In the genomic region with DNA sequence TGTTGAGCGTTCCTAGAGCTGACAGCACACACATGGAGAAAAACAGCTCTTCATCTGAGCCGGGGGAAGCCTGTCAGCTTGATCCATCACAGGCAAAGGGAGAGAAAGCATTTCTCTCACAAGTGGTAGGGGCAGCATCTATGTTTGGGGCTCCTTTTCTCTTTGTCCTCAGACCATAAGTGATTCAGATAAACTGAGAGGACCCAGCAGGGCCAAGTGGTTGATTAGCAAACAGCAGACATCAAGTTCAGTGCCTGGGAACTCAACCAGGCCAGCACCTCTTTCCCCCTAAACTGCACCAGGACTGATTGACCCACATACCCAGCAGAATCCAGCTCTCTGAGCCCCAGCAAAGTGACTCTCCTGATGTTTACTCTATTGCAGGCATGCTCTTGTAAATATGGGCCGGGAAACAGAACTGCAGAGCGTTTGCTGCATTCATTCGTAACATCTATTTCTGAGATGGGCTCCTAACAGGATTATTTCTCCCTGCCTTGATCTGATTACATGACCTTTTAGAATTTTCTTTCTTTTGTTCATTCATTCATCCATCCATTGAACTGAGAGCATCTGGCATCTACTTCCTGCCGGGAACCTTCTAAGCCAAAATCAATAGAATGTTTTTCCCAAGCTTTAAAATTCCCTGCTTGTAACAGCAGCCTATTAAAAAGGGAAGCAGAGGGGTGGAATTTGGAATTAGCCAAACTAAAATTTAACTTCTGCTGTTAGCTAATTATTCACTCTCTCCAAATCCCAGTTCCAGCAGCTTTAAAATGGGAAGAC, we compare ENCODE assay signal across 11 mouse cellular contexts. TPM values are rescaled to one million over a fixed set of nuclear protein-coding genes. Genes with fewer than 3 reads are reported as not detected.
DNase-seq lines count a peak whose midpoint lies in the region; ATAC-seq and TF ChIP-seq lines count a peak whose summit lies in the region.
"Had no signal": no experiment of that assay in that cellular context is flagged by ENCODE, and none has a peak within 500 bp of the region (broad histone marks: within the 10 kb centered on the region; RNA-seq: fewer than 3 reads in every experiment).

No protein-coding gene starts in this region.

- H3K9ac ChIP-seq in forebrain, embryonic 11.5 days (ENCODE audit: low read length) = no peak overlapping the region
- no peak overlapping the region for H3K9ac ChIP-seq in hindbrain, embryonic 13.5 days
- no peak overlapping the region for H3K9ac ChIP-seq in midbrain, postnatal 0 days (replicated peaks; ENCODE audit: low read length, poor library complexity, severe bottlenecking)

- H3K27ac ChIP-seq in forebrain, embryonic 10.5 days = peak overlapping the region; percentile 70
- no peak overlapping the region for H3K27ac ChIP-seq in forebrain, embryonic 11.5 days (ENCODE audit: low read depth, low read length)
- peak overlapping the region; percentile 77 for H3K27ac ChIP-seq in layer of hippocampus, adult 2 months
- peak overlapping the region; percentile 60 for H3K27ac ChIP-seq in hindbrain, embryonic 13.5 days
- 0 out of 2 replicates have a peak overlapping the region, but pooled peaks have one; percentile 32 for H3K27ac ChIP-seq in midbrain, postnatal 0 days (ENCODE audit: low read depth, low read length)

- DNase-seq in forebrain, embryonic 10.5 days (ENCODE audit: extremely low spot score, low spot score) = no peak
- no peak for DNase-seq in forebrain, embryonic 11.5 days (ENCODE audit: low spot score)
- DNase-seq in layer of hippocampus, adult 2 months (ENCODE audit: low spot score in 2 of 2) = peak; percentile 18 to 36
- no peak for DNase-seq in layer of hippocampus, adult 9-10 months (ENCODE audit: low spot score)
- DNase-seq in midbrain, postnatal 0 days (ENCODE audit: low spot score) = no peak
- DNase-seq in right cerebral cortex, adult 18-20 months = no peak
- DNase-seq: lung, adult 2 months had no signal

- WGBS in forebrain, embryonic 10.5 days = 29% methylated on average over 6 of the region's 6 CpGs
- 15% methylated on average over 6 of the region's 6 CpGs for WGBS in forebrain, embryonic 11.5 days
- 32% methylated on average over 6 of the region's 6 CpGs for WGBS in hindbrain, embryonic 13.5 days
- WGBS in midbrain, postnatal 0 days = 18% methylated on average over 6 of the region's 6 CpGs

- H3K4me3 ChIP-seq in forebrain, embryonic 10.5 days = no peak overlapping the region; the same call in 1 of the 2 replicates
- H3K4me3 ChIP-seq in forebrain, embryonic 11.5 days (ENCODE audit: low read depth, low read length) = no peak overlapping the region
- no peak overlapping the region for H3K4me3 ChIP-seq in layer of hippocampus, adult 2 months
- H3K4me3 ChIP-seq in hindbrain, embryonic 13.5 days = no peak overlapping the region
- no peak overlapping the region for H3K4me3 ChIP-seq in midbrain, postnatal 0 days (ENCODE audit: low read depth, low read length)

- no peak overlapping the region for H3K4me2 ChIP-seq in forebrain, embryonic 11.5 days (ENCODE audit: low read depth, low read length, severe bottlenecking)
- H3K4me2 ChIP-seq in hindbrain, embryonic 13.5 days = no peak overlapping the region
- H3K4me2 ChIP-seq in midbrain, postnatal 0 days (ENCODE audit: low read depth, low read length, poor library complexity, severe bottlenecking) = no peak overlapping the region

- ATAC-seq in forebrain, embryonic 11.5 days (replicated peaks; ENCODE audit: low FRiP score) = no peak
- no peak for ATAC-seq in hindbrain, embryonic 13.5 days (ENCODE audit: low FRiP score)
- no peak for ATAC-seq in midbrain, postnatal 0 days (ENCODE audit: low FRiP score)
- ATAC-seq in erythroid progenitor cell, adult 5-6 weeks (replicated peaks; ENCODE audit: low FRiP score, poor library complexity, severe bottlenecking) = no peak

- no peak for TF ChIP-seq CTCF in layer of hippocampus, adult 2 months (conservative IDR thresholded peaks at IDR 0.05)
- TF ChIP-seq CTCF in midbrain, postnatal 0 days (IDR thresholded peaks at IDR 0.05) = no peak

- H3K4me1 ChIP-seq in forebrain, embryonic 10.5 days = peaks cover 57% of the 10 kb centered on the region
- H3K4me1 ChIP-seq in forebrain, embryonic 11.5 days (replicated peaks; ENCODE audit: control insufficient read depth, insufficient read depth, low read length) = no peaks in the 10 kb centered on the region; the same call in 1 of the 2 replicates
- peaks cover 42% of the 10 kb centered on the region for H3K4me1 ChIP-seq in hindbrain, embryonic 13.5 days (replicated peaks)
- H3K4me1 ChIP-seq in midbrain, postnatal 0 days (ENCODE audit: insufficient read depth, low read length) = peaks cover 17% of the 10 kb centered on the region; the same call in 1 of the 2 replicates

- peaks cover 32% of the 10 kb centered on the region for H3K27me3 ChIP-seq in forebrain, embryonic 10.5 days (ENCODE audit: poor library complexity, severe bottlenecking)
- no peaks in the 10 kb centered on the region for H3K27me3 ChIP-seq in forebrain, embryonic 11.5 days (ENCODE audit: control insufficient read depth, insufficient read depth, low read length)
- H3K27me3 ChIP-seq in hindbrain, embryonic 13.5 days = no peaks in the 10 kb centered on the region
- no peaks in the 10 kb centered on the region for H3K27me3 ChIP-seq in midbrain, postnatal 0 days (ENCODE audit: insufficient read depth, low read length)

- no peaks in the 10 kb centered on the region for H3K36me3 ChIP-seq in forebrain, embryonic 10.5 days (replicated peaks)
- no peaks in the 10 kb centered on the region for H3K36me3 ChIP-seq in forebrain, embryonic 11.5 days (ENCODE audit: control insufficient read depth, insufficient read depth, low read length)
- no peaks in the 10 kb centered on the region for H3K36me3 ChIP-seq in hindbrain, embryonic 13.5 days
- no peaks in the 10 kb centered on the region for H3K36me3 ChIP-seq in midbrain, postnatal 0 days (ENCODE audit: insufficient read depth, low read length)

- peaks cover 5% of the 10 kb centered on the region; the same call in 1 of the 2 replicates for H3K9me3 ChIP-seq in forebrain, embryonic 10.5 days
- H3K9me3 ChIP-seq in forebrain, embryonic 11.5 days (ENCODE audit: control insufficient read depth, low read length) = no peaks in the 10 kb centered on the region
- H3K9me3 ChIP-seq in hindbrain, embryonic 13.5 days = no peaks in the 10 kb centered on the region
- no peaks in the 10 kb centered on the region for H3K9me3 ChIP-seq in midbrain, postnatal 0 days (ENCODE audit: low read length)

RNA-seq across cellular contexts. Expression of gene Fam163a, which starts 21.5 kb away (rescaled TPM):
- polyA plus RNA-seq in forebrain, embryonic 10.5 days (2016; fragmentation: Nextera tagmentation; extraction: Ambion mirVana) = 2.6 and 3.0 TPM in 2 replicates
- 2.6 and 3.2 TPM in 2 replicates for polyA plus RNA-seq in forebrain, embryonic 11.5 days (2014; fragmentation: Nextera tagmentation; extraction: Ambion mirVana)
- total RNA-seq in layer of hippocampus, adult 2 months (2021) = 10 to 100 TPM; 14.3 to 14.8 TPM
- 4.3 and 6.4 TPM in 2 replicates for polyA plus RNA-seq in hindbrain, embryonic 13.5 days (2015; fragmentation: Nextera tagmentation; extraction: Ambion mirVana)
- total RNA-seq in midbrain, postnatal 0 days (2014; rRNA removed) = 4.6 and 5.6 TPM in 2 replicates
- 4.8 TPM in 2 replicates for polyA plus RNA-seq in midbrain, postnatal 0 days (2015; fragmentation: Nextera tagmentation; extraction: Ambion mirVana)
- not detected in 2 replicates for total RNA-seq in erythroid progenitor cell, adult 5-6 weeks (2015; ENCODE audit: low replicate concordance)
- not detected in 2 replicates for total RNA-seq in erythroid progenitor cell, adult 5-6 weeks (2017; ENCODE audit: low replicate concordance)
- total RNA-seq: gastrocnemius, adult 18-20 months; MEL had no signal

Comparison
In these comparisons a context has a peak if more than half of its experiments do, and no peak if none do; other contexts are left out.
1. DNase-seq: peak in layer of hippocampus, adult 2 months (2 of 2); none in forebrain, embryonic 10.5 days (single experiment), forebrain, embryonic 11.5 days (single experiment), layer of hippocampus, adult 9-10 months (single experiment), midbrain, postnatal 0 days (single experiment) and right cerebral cortex, adult 18-20 months (single experiment).